Mouse (Mus musculus) G1E (cell line): ENCODE data around the gene Rptor.

Source experiments
- CTCF ChIP-seq: IDR thresholded peaks from 2 replicates; pipeline ENCODE4 v1.5.1; 2012; ENCODE audit warnings: low read depth, low read length, inconsistent platforms, mixed read lengths
- GATA1 ChIP-seq: IDR thresholded peaks from 2 replicates; pipeline ENCODE4 v1.6.1; 2012; ENCODE audit warnings: borderline replicate concordance, low read length, inconsistent platforms, mixed read lengths
- GATA2 ChIP-seq: IDR thresholded peaks from 2 replicates; pipeline ENCODE4 v1.6.1; 2012; ENCODE audit warnings: low read depth, low read length, inconsistent platforms, borderline replicate concordance
- POLR2AphosphoS5 ChIP-seq: IDR thresholded peaks from 2 replicates; pipeline ENCODE4 v1.6.1; 2012; ENCODE audit warnings: low read depth, low read length, inconsistent platforms; ENCODE audit not compliant: insufficient replicate concordance
- TAL1 ChIP-seq: conservative IDR thresholded peaks from 2 replicates; pipeline ENCODE4 v1.6.1; 2012; ENCODE audit warnings: low read depth, low read length, inconsistent platforms, mixed read lengths

DNA sequence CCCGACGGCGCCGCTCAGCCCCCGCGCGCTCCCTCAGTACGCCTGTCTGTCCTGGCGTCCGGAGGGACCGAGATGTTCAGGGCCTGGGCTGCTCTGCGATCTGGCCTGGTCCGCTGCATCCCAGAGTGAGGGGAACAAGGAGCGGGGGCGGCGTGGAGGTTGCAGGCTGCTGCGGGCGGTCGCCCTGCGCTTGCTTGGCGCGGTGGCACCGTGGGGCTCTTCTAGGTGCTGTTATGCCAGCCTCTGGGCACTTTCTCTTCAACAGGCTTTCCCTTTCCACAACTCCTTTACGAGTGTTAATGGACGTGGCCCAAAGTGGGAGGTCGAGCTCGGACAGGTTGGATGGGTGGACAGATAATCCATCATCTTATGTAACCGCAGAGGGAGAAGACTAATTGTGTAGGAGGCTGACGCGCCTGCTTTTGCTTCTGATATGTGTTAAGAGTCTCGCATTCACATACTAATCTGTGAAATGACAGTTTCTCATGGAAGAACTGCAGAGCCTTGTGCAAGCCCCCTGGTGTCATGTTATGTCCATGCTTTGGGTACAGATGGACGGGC, 340.8 kb downstream of the Rptor start:
- TF ChIP-seq CTCF = no peak
- no peak for TF ChIP-seq POLR2AphosphoS5
- no peak for TF ChIP-seq GATA1
- TF ChIP-seq TAL1 = no peak
- TF ChIP-seq GATA2 = no peak
